Mouse (Mus musculus): ENCODE data around the gene Hpd. TPM values are rescaled to one million over a fixed set of nuclear protein-coding genes. Genes with fewer than 3 reads are reported as not detected.
A peak's percentile ranks its signal among the peaks of the same experiment; 100 is the strongest.

The Hpd gene
- polyA plus RNA-seq, 1 experiment from 2014 or later: not detected

- under 1% methylated on average over 38 of the region's 40 CpGs for WGBS
- no peaks in the 10 kb centered on the region for H3K36me3 ChIP-seq
- peaks cover 49% of the 10 kb centered on the region for H3K4me1 ChIP-seq
Measured at GRCm38 (mm10) chr5:123138230-123138911, 44.2 kb downstream of the Hpd start.

GRCm38 (mm10) chr5:123137910-123138229 lies 44.7 kb downstream of the Hpd start:
- Histone ChIP-seq H3K4me3 (peak overlapping the region; percentile 57), H3K9ac (peak overlapping the region; percentile 96), H3K27me3 (no peaks in the 10 kb centered on the region), H3K4me1 (peaks cover 52% of the 10 kb centered on the region), H3K27ac (peak overlapping the region; percentile 100), H3K36me3 (no peaks in the 10 kb centered on the region), H3K4me2 (peak overlapping the region; percentile 99), H3K9me3 (no peaks in the 10 kb centered on the region)
- WGBS: under 1% methylated on average over 6 of the region's 6 CpGs
- ATAC-seq (ENCODE audit: borderline replicate concordance, extremely low read depth, low FRiP score, low TSS enrichment): no peak

More at GRCm38 (mm10) chr5:123138230-123138911, 44.2 kb downstream of the Hpd start:
- Histone ChIP-seq H3K9ac (peak overlapping the region; percentile 96), H3K27me3 (no peaks in the 10 kb centered on the region), H3K4me3 (peak overlapping the region; percentile 57), H3K27ac (peak overlapping the region; percentile 100), H3K4me2 (peak overlapping the region; percentile 99), H3K9me3 (no peaks in the 10 kb centered on the region)
- ATAC-seq (ENCODE audit: borderline replicate concordance, extremely low read depth, low FRiP score, low TSS enrichment): peak; percentile 37

- peak overlapping the region; percentile 96 for H3K9ac ChIP-seq
- WGBS: 3% methylated on average over 20 of the region's 20 CpGs
- H3K9me3 ChIP-seq: no peaks in the 10 kb centered on the region
- peak; percentile 8; the same call in 1 of the 2 replicates for ATAC-seq (ENCODE audit: borderline replicate concordance, extremely low read depth, low FRiP score, low TSS enrichment)
- H3K27me3 ChIP-seq: no peaks in the 10 kb centered on the region
- H3K27ac ChIP-seq: peak overlapping the region; percentile 100
- H3K36me3 ChIP-seq: no peaks in the 10 kb centered on the region
- H3K4me2 ChIP-seq: peak overlapping the region; percentile 99
- H3K4me1 ChIP-seq: peaks cover 58% of the 10 kb centered on the region
- peak overlapping the region; percentile 57 for H3K4me3 ChIP-seq
Measured at GRCm38 (mm10) chr5:123137044-123137909, 45.2 kb downstream of the Hpd start.

DNA sequence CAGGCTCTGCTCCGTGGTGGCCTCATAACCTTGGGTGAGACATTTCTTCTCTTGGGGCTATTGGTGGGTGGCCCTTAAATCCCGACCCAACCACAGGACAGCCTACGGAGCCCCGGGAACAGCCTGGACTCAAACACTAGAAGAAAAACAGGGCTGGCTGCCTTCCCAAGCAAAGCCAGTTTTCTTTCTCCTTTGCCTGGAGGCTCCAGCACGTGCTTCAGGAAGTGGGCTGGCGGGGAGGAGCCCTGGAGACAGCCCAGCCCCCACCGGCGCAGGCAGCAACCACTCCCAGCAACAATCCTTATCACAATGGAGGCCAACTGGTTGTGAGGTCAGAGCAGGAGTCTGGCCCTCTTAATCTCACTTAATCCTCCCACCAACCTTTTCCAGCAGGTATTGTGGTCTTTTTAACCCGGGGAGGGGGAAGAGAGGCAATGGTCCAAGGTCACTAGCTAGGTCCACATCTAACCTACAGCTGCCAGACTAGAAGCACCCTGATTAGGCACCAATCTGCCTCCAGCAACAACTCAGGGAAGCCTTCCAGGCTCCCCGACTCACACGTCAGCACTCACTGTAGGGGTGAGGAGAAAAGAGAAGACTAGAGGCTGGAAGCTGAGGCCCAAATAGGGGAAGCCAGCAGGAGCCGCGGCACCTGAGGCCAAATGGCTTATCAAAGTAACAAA lies 46.0 kb downstream of the Hpd start:
- peak overlapping the region; percentile 96 for H3K9ac ChIP-seq
- H3K4me3 ChIP-seq: peak overlapping the region; percentile 57
- no peaks in the 10 kb centered on the region for H3K27me3 ChIP-seq
- peak overlapping the region; percentile 100 for H3K27ac ChIP-seq
- H3K4me2 ChIP-seq: peak overlapping the region; percentile 99
- WGBS: 1% methylated on average over 13 of the region's 13 CpGs
- no peaks in the 10 kb centered on the region for H3K9me3 ChIP-seq
- H3K4me1 ChIP-seq: peaks cover 65% of the 10 kb centered on the region
- ATAC-seq (ENCODE audit: borderline replicate concordance, extremely low read depth, low FRiP score, low TSS enrichment): peak; percentile 44
- no peaks in the 10 kb centered on the region for H3K36me3 ChIP-seq

- Histone ChIP-seq H3K9ac (peak overlapping the region; percentile 96), H3K27me3 (no peaks in the 10 kb centered on the region), H3K36me3 (no peaks in the 10 kb centered on the region), H3K4me2 (peak overlapping the region; percentile 99), H3K4me3 (peak overlapping the region; percentile 57), H3K27ac (peak overlapping the region; percentile 100), H3K4me1 (peaks cover 66% of the 10 kb centered on the region), H3K9me3 (no peaks in the 10 kb centered on the region)
- WGBS: 2% methylated on average over 30 of the region's 30 CpGs
- ATAC-seq (ENCODE audit: borderline replicate concordance, extremely low read depth, low FRiP score, low TSS enrichment): peak; percentile 8
Measured at GRCm38 (mm10) chr5:123135471-123136360, 46.8 kb downstream of the Hpd start.

DNA sequence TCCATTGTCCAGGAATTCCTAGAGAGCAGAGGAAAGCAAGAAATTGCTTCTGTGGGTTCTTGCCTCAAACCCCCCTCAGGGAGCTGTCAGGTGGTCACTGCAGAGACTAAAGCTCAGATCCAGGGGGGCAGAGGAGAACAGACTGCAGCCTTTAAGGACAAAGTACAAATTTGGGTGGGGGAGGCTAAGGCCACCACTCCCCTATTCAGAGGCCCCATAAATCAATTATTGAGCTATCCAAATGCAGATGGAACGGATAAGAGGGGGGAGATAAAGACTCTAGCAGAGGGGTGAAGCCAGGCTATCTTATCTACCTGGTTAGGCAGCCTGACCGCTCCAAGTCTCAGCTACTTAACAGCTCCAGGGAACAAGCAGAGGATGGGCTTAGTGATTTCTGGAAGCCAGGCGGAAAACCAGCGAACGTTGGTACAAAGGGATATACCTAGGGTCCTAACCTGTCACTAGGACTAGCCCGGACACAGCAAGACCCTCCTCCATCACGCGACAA lies 47.6 kb downstream of the Hpd start:
- Histone ChIP-seq H3K27me3 (no peaks in the 10 kb centered on the region), H3K4me3 (peak overlapping the region; percentile 57), H3K9me3 (no peaks in the 10 kb centered on the region), H3K4me2 (peak overlapping the region; percentile 99), H3K9ac (peak overlapping the region; percentile 96; the same call in 1 of the 2 replicates), H3K4me1 (peaks cover 69% of the 10 kb centered on the region), H3K27ac (peak overlapping the region; percentile 100), H3K36me3 (no peaks in the 10 kb centered on the region)
- 23% methylated on average over 8 of the region's 8 CpGs for WGBS
- ATAC-seq (ENCODE audit: borderline replicate concordance, extremely low read depth, low FRiP score, low TSS enrichment): no peak

DNA sequence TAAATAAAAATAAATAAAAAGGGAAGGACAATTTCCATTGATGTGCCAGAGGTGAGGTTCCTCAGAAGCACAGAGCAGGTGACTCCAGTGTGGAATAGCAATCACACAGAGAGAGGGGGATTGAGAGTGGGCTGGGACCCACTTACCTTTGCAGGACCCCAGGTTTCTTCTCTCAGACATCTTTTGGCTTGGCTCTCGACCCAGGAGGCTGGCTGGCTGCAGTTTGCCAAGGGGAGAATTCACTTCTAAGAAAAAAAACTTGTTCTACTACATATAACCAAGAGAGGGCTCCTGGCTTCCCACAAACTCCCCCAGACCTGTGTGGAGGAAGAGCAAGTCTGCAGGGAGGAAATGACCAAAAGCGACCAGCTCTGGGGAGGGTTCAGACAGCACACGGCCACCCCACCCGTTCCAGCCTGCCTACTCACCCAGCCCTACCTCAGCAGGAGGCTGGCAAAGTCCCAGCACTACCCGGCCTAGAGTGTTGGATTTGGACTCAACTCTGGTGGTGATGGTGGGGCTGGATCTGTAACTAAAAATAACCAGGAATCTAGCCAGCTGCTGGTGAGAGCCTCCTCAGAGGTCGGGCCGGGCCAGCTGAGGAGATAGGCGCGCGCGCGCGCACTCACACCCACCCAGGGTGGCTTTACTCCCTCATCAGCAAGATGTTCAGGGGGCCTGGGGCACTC lies 48.2 kb downstream of the Hpd start:
- no peak for ATAC-seq (ENCODE audit: borderline replicate concordance, extremely low read depth, low FRiP score, low TSS enrichment)
- no peaks in the 10 kb centered on the region for H3K36me3 ChIP-seq
- H3K27ac ChIP-seq: peak overlapping the region; percentile 100
- H3K9ac ChIP-seq: peak overlapping the region; percentile 96; the same call in 1 of the 2 replicates
- H3K4me2 ChIP-seq: peak overlapping the region; percentile 99
- WGBS: 21% methylated on average over 13 of the region's 13 CpGs
- H3K9me3 ChIP-seq: no peaks in the 10 kb centered on the region
- H3K27me3 ChIP-seq: no peaks in the 10 kb centered on the region
- peak overlapping the region; percentile 57; the same call in 1 of the 2 replicates for H3K4me3 ChIP-seq
- peaks cover 69% of the 10 kb centered on the region for H3K4me1 ChIP-seq

DNA sequence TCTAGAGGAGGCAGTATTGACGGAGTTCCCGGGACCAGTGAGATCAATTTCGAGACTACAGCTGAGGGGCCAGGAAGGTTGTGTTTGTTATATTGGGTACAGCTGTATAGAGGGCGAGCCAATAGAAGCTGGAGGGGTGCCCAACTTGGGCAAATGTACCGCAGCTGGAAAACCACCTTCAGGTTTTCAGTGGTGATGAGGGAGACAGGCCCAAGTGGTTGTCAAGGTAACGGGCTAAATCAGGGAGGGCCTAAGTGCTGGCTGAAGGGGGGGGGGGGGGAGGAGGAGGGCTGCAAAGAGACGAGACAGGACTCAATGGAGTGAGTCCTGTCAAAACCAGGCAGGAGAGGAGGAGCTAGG lies 48.8 kb downstream of the Hpd start:
- Histone ChIP-seq H3K27ac (peak overlapping the region; percentile 100), H3K4me2 (peak overlapping the region; percentile 99), H3K4me1 (peaks cover 75% of the 10 kb centered on the region), H3K9ac (no peak overlapping the region), H3K27me3 (no peaks in the 10 kb centered on the region), H3K9me3 (no peaks in the 10 kb centered on the region), H3K4me3 (no peak overlapping the region), H3K36me3 (no peaks in the 10 kb centered on the region)
- no peak for ATAC-seq (ENCODE audit: borderline replicate concordance, extremely low read depth, low FRiP score, low TSS enrichment)
- WGBS: 16% methylated on average over 7 of the region's 7 CpGs

GRCm38 (mm10) chr5:123133083-123133783 lies 49.3 kb downstream of the Hpd start:
- 11% methylated on average over 18 of the region's 18 CpGs for WGBS
- Histone ChIP-seq H3K27ac (peak overlapping the region; percentile 100), H3K4me2 (peak overlapping the region; percentile 99), H3K27me3 (no peaks in the 10 kb centered on the region), H3K36me3 (no peaks in the 10 kb centered on the region), H3K4me3 (peak overlapping the region; percentile 43), H3K4me1 (peaks cover 80% of the 10 kb centered on the region), H3K9ac (no peak overlapping the region), H3K9me3 (no peaks in the 10 kb centered on the region)
- ATAC-seq (ENCODE audit: borderline replicate concordance, extremely low read depth, low FRiP score, low TSS enrichment): no peak

All from lung, embryonic 15.5 days (tissue).